Mouse (Mus musculus) telencephalon, adult 2 months (tissue): ENCODE measurements at regions not wholly inside any gene's neighbourhood (a gene's known extent, or its start where the extent isn't known, plus 50 kb on each side); places are given as distances from the start of the nearest gene placed in this dataset.

Source experiments
- DNase-seq: peaks from one replicate; pipeline ENCODE4 v3.0.0-alpha.2; 2011; ENCODE audit warnings: low read depth, low spot score

GRCm38 (mm10) chr8:8774496-8775015 lies 84.2 kb upstream of the Arglu1 start:
- DNase-seq: no peak

GRCm38 (mm10) chr8:8772424-8772823 lies 82.1 kb upstream of the Arglu1 start:
- DNase-seq: no peak

- DNase-seq: no peak
Observed at GRCm38 (mm10) chr8:8770397-8770796, 80.1 kb upstream of the Arglu1 start.

GRCm38 (mm10) chr8:8762354-8762753 lies 72.0 kb upstream of the Arglu1 start:
- DNase-seq: no peak

GRCm38 (mm10) chr8:8758283-8758682 lies 68.0 kb upstream of the Arglu1 start:
- DNase-seq: no peak

GRCm38 (mm10) chr8:8751208-8751607 lies 60.9 kb upstream of the Arglu1 start:
- no peak for DNase-seq

GRCm38 (mm10) chr8:8746691-8747090 lies 56.4 kb upstream of the Arglu1 start:
- no peak for DNase-seq

- no peak for DNase-seq
Observed at GRCm38 (mm10) chr8:8745615-8746285, 55.4 kb upstream of the Arglu1 start.
